8 mouse cellular contexts compared by ENCODE assay signal in genomic region chr11:120492878-120493203, GRCm38 (mm10). TPM values are rescaled to one million over a fixed set of nuclear protein-coding genes. Genes with fewer than 3 reads are reported as not detected.
A peak's percentile ranks its signal among the peaks of the same experiment; 100 is the strongest.
DNase-seq lines count a peak whose midpoint lies in the region; ATAC-seq lines count a peak whose summit lies in the region.

No protein-coding gene starts in this region.

- 30% methylated on average over 3 of the region's 3 CpGs for WGBS in heart, embryonic 15.5 days
- 19% methylated on average over 3 of the region's 3 CpGs for WGBS in hindbrain, embryonic 16.5 days
- WGBS in midbrain, embryonic 11.5 days, result 32% methylated on average over 3 of the region's 3 CpGs

- no peaks in the 10 kb centered on the region for H3K27me3 ChIP-seq in heart, embryonic 15.5 days
- H3K27me3 ChIP-seq in hindbrain, embryonic 16.5 days (replicated peaks; ENCODE audit: control insufficient read depth, insufficient read depth, low read length), result no peaks in the 10 kb centered on the region
- H3K27me3 ChIP-seq in midbrain, embryonic 11.5 days (ENCODE audit: control insufficient read depth, insufficient read depth, low read length), result no peaks in the 10 kb centered on the region

- H3K4me2 ChIP-seq in heart, embryonic 15.5 days, result peak overlapping the region; percentile 97
- H3K4me2 ChIP-seq in hindbrain, embryonic 16.5 days (ENCODE audit: low read length), result peak overlapping the region; percentile 90
- H3K4me2 ChIP-seq in midbrain, embryonic 11.5 days, result peak overlapping the region; percentile 86

- ATAC-seq in heart, embryonic 15.5 days (replicated peaks; ENCODE audit: insufficient number of reproducible peaks, insufficient read depth, low FRiP score, low read depth), result no peak
- ATAC-seq in hindbrain, embryonic 16.5 days, result no peak
- no peak for ATAC-seq in midbrain, embryonic 11.5 days (ENCODE audit: low FRiP score)
- no peak for ATAC-seq in inflammation-experienced regulatory T-cells, adult 6 months

- H3K27ac ChIP-seq in heart, embryonic 15.5 days, result peak overlapping the region; percentile 85
- peak overlapping the region; percentile 58 for H3K27ac ChIP-seq in hindbrain, embryonic 16.5 days (ENCODE audit: low read depth, low read length)
- H3K27ac ChIP-seq in midbrain, embryonic 11.5 days (ENCODE audit: low read depth, low read length), result no peak overlapping the region

- no peaks in the 10 kb centered on the region for H3K9me3 ChIP-seq in heart, embryonic 15.5 days (replicated peaks)
- no peaks in the 10 kb centered on the region for H3K9me3 ChIP-seq in hindbrain, embryonic 16.5 days (ENCODE audit: control insufficient read depth, low read length)
- H3K9me3 ChIP-seq in midbrain, embryonic 11.5 days (ENCODE audit: control insufficient read depth, low read length), result no peaks in the 10 kb centered on the region

- H3K36me3 ChIP-seq in heart, embryonic 15.5 days, result peaks cover 47% of the 10 kb centered on the region
- peaks cover 30% of the 10 kb centered on the region; the same call in 1 of the 2 replicates for H3K36me3 ChIP-seq in hindbrain, embryonic 16.5 days (ENCODE audit: control insufficient read depth, insufficient read depth, low read length)
- peaks cover 14% of the 10 kb centered on the region; the same call in 1 of the 2 replicates for H3K36me3 ChIP-seq in midbrain, embryonic 11.5 days (ENCODE audit: control insufficient read depth, insufficient read depth, low read length)

- no peak for DNase-seq in heart, postnatal 4 days
- peak; percentile 22 for DNase-seq in brain, adult 2 months (ENCODE audit: low read depth, low spot score)
- peak; percentile 88 for DNase-seq in midbrain, embryonic 11.5 days (ENCODE audit: low spot score, missing footprints)
- no peak for DNase-seq in right cerebral cortex, adult 18-20 months
- no peak for DNase-seq in thymus, postnatal 4 days

- peak overlapping the region; percentile 89 for H3K9ac ChIP-seq in heart, embryonic 15.5 days
- peak overlapping the region; percentile 82 for H3K9ac ChIP-seq in hindbrain, embryonic 16.5 days (ENCODE audit: low read depth, low read length)
- H3K9ac ChIP-seq in midbrain, embryonic 11.5 days (ENCODE audit: low read length), result peak overlapping the region; percentile 53

- peaks cover 37% of the 10 kb centered on the region for H3K4me1 ChIP-seq in heart, embryonic 15.5 days (replicated peaks)
- peaks cover 25% of the 10 kb centered on the region for H3K4me1 ChIP-seq in hindbrain, embryonic 16.5 days (ENCODE audit: control insufficient read depth, insufficient read depth, low read depth, low read length)
- H3K4me1 ChIP-seq in midbrain, embryonic 11.5 days (ENCODE audit: control insufficient read depth, insufficient read depth, low read length), result peaks cover 20% of the 10 kb centered on the region

- peak overlapping the region; percentile 78 for H3K4me3 ChIP-seq in heart, embryonic 15.5 days
- peak overlapping the region; percentile 85 for H3K4me3 ChIP-seq in hindbrain, embryonic 16.5 days (ENCODE audit: low read length)
- peak overlapping the region; percentile 92 for H3K4me3 ChIP-seq in midbrain, embryonic 11.5 days (ENCODE audit: low read depth, low read length)

RNA-seq across cellular contexts. Expression of gene Slc25a10, which starts 1.2 kb away (rescaled TPM):
- 32.1 and 45.0 TPM in 2 replicates for polyA plus RNA-seq in heart, embryonic 15.5 days (2015; fragmentation: Nextera tagmentation; extraction: Ambion mirVana)
- 10 to 100 TPM; 43.7 to 45.7 TPM for total RNA-seq in heart, postnatal 4 days (2021)
- 31.2 and 31.5 TPM in 2 replicates for polyA plus RNA-seq in hindbrain, embryonic 16.5 days (2015; fragmentation: Nextera tagmentation; extraction: Ambion mirVana)
- polyA plus RNA-seq in midbrain, embryonic 11.5 days (2014; fragmentation: Nextera tagmentation; extraction: Ambion mirVana), result 30.0 and 38.7 TPM in 2 replicates
- polyA plus RNA-seq in inflammation-experienced regulatory T-cells, adult 6 months (2017; shearing (Covaris generic)), result 10 to 100 TPM; 12.4 to 14.3 (median 12.7) TPM

RNA-seq across cellular contexts. Expression of gene Mrpl12, which starts 8.4 kb away (rescaled TPM):
- polyA plus RNA-seq in heart, embryonic 15.5 days (2015; fragmentation: Nextera tagmentation; extraction: Ambion mirVana), result 203 and 218 TPM in 2 replicates
- total RNA-seq in heart, postnatal 4 days (2021), result 100 to 1,000 TPM; 229 to 250 TPM
- 135 and 137 TPM in 2 replicates for polyA plus RNA-seq in hindbrain, embryonic 16.5 days (2015; fragmentation: Nextera tagmentation; extraction: Ambion mirVana)
- 137 and 152 TPM in 2 replicates for polyA plus RNA-seq in midbrain, embryonic 11.5 days (2014; fragmentation: Nextera tagmentation; extraction: Ambion mirVana)
- polyA plus RNA-seq in inflammation-experienced regulatory T-cells, adult 6 months (2017; shearing (Covaris generic)), result 10 to 100 TPM; 54.6 to 78.9 (median 73.0) TPM

RNA-seq across cellular contexts. Expression of gene Arl16, which starts 25.4 kb away (rescaled TPM):
- 26.7 and 37.5 TPM in 2 replicates for polyA plus RNA-seq in heart, embryonic 15.5 days (2015; fragmentation: Nextera tagmentation; extraction: Ambion mirVana)
- 10 to 100 TPM; 13.7 to 17.0 TPM for total RNA-seq in heart, postnatal 4 days (2021)
- polyA plus RNA-seq in hindbrain, embryonic 16.5 days (2015; fragmentation: Nextera tagmentation; extraction: Ambion mirVana), result 60.5 and 68.1 TPM in 2 replicates
- polyA plus RNA-seq in midbrain, embryonic 11.5 days (2014; fragmentation: Nextera tagmentation; extraction: Ambion mirVana), result 48.0 and 53.0 TPM in 2 replicates
- polyA plus RNA-seq in inflammation-experienced regulatory T-cells, adult 6 months (2017; shearing (Covaris generic)), result 10 to 100 TPM; 28.8 to 39.7 (median 33.1) TPM

RNA-seq across cellular contexts. Expression of gene Ccdc137, which starts 34.9 kb away (rescaled TPM):
- 22.1 and 26.5 TPM in 2 replicates for polyA plus RNA-seq in heart, embryonic 15.5 days (2015; fragmentation: Nextera tagmentation; extraction: Ambion mirVana)
- 10 to 100 TPM in 1 of 2 experiments, 1 to 10 TPM in 1; 8.7 to 10.3 TPM for total RNA-seq in heart, postnatal 4 days (2021)
- 23.5 and 25.9 TPM in 2 replicates for polyA plus RNA-seq in hindbrain, embryonic 16.5 days (2015; fragmentation: Nextera tagmentation; extraction: Ambion mirVana)
- 25.4 and 25.6 TPM in 2 replicates for polyA plus RNA-seq in midbrain, embryonic 11.5 days (2014; fragmentation: Nextera tagmentation; extraction: Ambion mirVana)
- polyA plus RNA-seq in inflammation-experienced regulatory T-cells, adult 6 months (2017; shearing (Covaris generic)), result 10 to 100 TPM; 17.8 to 26.0 (median 17.9) TPM

RNA-seq across cellular contexts. Expression of gene Oxld1, which starts 35.0 kb away (rescaled TPM):
- 18.1 and 21.4 TPM in 2 replicates for polyA plus RNA-seq in heart, embryonic 15.5 days (2015; fragmentation: Nextera tagmentation; extraction: Ambion mirVana)
- total RNA-seq in heart, postnatal 4 days (2021), result 10 to 100 TPM; 25.1 to 26.1 TPM
- polyA plus RNA-seq in hindbrain, embryonic 16.5 days (2015; fragmentation: Nextera tagmentation; extraction: Ambion mirVana), result 10.8 and 15.8 TPM in 2 replicates
- 10.4 and 11.5 TPM in 2 replicates for polyA plus RNA-seq in midbrain, embryonic 11.5 days (2014; fragmentation: Nextera tagmentation; extraction: Ambion mirVana)
- 1 to 10 TPM; 4.8 to 6.8 (median 5.1) TPM for polyA plus RNA-seq in inflammation-experienced regulatory T-cells, adult 6 months (2017; shearing (Covaris generic))

Comparison
In these comparisons a context has a peak if more than half of its experiments do, and no peak if none do; other contexts are left out.
1. DNase-seq: peak in brain, adult 2 months (single experiment) and midbrain, embryonic 11.5 days (single experiment); none in heart, postnatal 4 days (single experiment), right cerebral cortex, adult 18-20 months (single experiment) and thymus, postnatal 4 days (single experiment).
2. Peak in every context shown above with its lines, with median percentiles within 50 percentile points of each other: H3K4me2 ChIP-seq, H3K4me3 ChIP-seq and H3K9ac ChIP-seq.